Mouse (Mus musculus): ENCODE measurements at regions not wholly inside any gene's neighbourhood (a gene's known extent, or its start where the extent isn't known, plus 50 kb on each side); places are given as distances from the start of the nearest gene placed in this dataset.

- DNase-seq, result no peak
These were observed 101.0 kb upstream of the Ankrd55 start for GRCm38 (mm10) chr13:112187226-112187625.

- no peak for DNase-seq
These were observed 99.9 kb upstream of the Ankrd55 start for GRCm38 (mm10) chr13:112188313-112188712.

- DNase-seq, result no peak
These were observed 99.3 kb upstream of the Ankrd55 start for GRCm38 (mm10) chr13:112188741-112189476.

GRCm38 (mm10) chr13:112189605-112190004, 98.6 kb upstream of the Ankrd55 start:
- no peak for DNase-seq

GRCm38 (mm10) chr13:112192192-112192905, 95.9 kb upstream of the Ankrd55 start:
- DNase-seq, result no peak

- DNase-seq, result no peak
These were observed 94.6 kb upstream of the Ankrd55 start for GRCm38 (mm10) chr13:112193676-112194075.

- no peak for DNase-seq
These were observed 93.3 kb upstream of the Ankrd55 start for GRCm38 (mm10) chr13:112194991-112195390.

- peak; percentile 36 to 42 for DNase-seq
These were observed 91.5 kb upstream of the Ankrd55 start for GRCm38 (mm10) chr13:112196789-112197188.

GRCm38 (mm10) chr13:112203721-112204120, 84.5 kb upstream of the Ankrd55 start:
- DNase-seq, result no peak

- no peak for DNase-seq
These were observed 84.0 kb upstream of the Ankrd55 start for GRCm38 (mm10) chr13:112204204-112204603.

GRCm38 (mm10) chr13:112204813-112205212, 83.4 kb upstream of the Ankrd55 start:
- no peak for DNase-seq

GRCm38 (mm10) chr13:112207617-112208235, 80.5 kb upstream of the Ankrd55 start:
- no peak for DNase-seq

GRCm38 (mm10) chr13:112211841-112212240, 76.4 kb upstream of the Ankrd55 start:
- no peak for DNase-seq

GRCm38 (mm10) chr13:112212391-112212790, 75.9 kb upstream of the Ankrd55 start:
- no peak for DNase-seq

GRCm38 (mm10) chr13:112213652-112214081, 74.6 kb upstream of the Ankrd55 start:
- no peak for DNase-seq

- no peak for DNase-seq
These were observed 72.2 kb upstream of the Ankrd55 start for GRCm38 (mm10) chr13:112216084-112216483.

GRCm38 (mm10) chr13:112218389-112218788, 69.9 kb upstream of the Ankrd55 start:
- DNase-seq, result no peak

- DNase-seq, result no peak
These were observed 68.1 kb upstream of the Ankrd55 start for GRCm38 (mm10) chr13:112220184-112220583.

GRCm38 (mm10) chr13:112223616-112224015, 64.6 kb upstream of the Ankrd55 start:
- DNase-seq, result no peak

- no peak for DNase-seq
These were observed 60.5 kb upstream of the Ankrd55 start for GRCm38 (mm10) chr13:112227766-112228165.

- no peak for DNase-seq
These were observed 59.4 kb upstream of the Ankrd55 start for GRCm38 (mm10) chr13:112228846-112229245.

- no peak for DNase-seq
These were observed 58.1 kb upstream of the Ankrd55 start for GRCm38 (mm10) chr13:112230176-112230575.

GRCm38 (mm10) chr13:112234695-112235094, 53.6 kb upstream of the Ankrd55 start:
- no peak for DNase-seq

GRCm38 (mm10) chr13:112236956-112237355, 51.3 kb upstream of the Ankrd55 start:
- no peak for DNase-seq

All from thymus, postnatal 36 days (tissue).